Mouse (Mus musculus) stomach, embryonic 14.5 days (tissue): ENCODE results near the gene Atrnl1. TPM values are rescaled to one million over a fixed set of nuclear protein-coding genes. Genes with fewer than 3 reads are reported as not detected.
A peak's percentile ranks its signal among the peaks of the same experiment; 100 is the strongest.

Experiments
- ATAC-seq: fragments of 200-750 bp; cut with Nextera tagmentation; 2 replicates; pipeline ENCODE4 v1.8.0; 2017; ENCODE audit warnings: low read depth, moderate TSS enrichment; ENCODE audit not compliant: insufficient number of reproducible peaks, insufficient read depth, low FRiP score
- H3K27ac ChIP-seq: fragments of 300-500 bp; sonication (generic); 2 replicates; pipeline ENCODE4 v1.5.1; 2014; ENCODE audit warnings: mild to moderate bottlenecking, low read length, moderate library complexity, mixed read lengths
- H3K27me3 ChIP-seq: fragments of 300-500 bp; sonication (generic); 2 replicates; pipeline ENCODE4 v1.6.1; 2014; ENCODE audit warnings: low read length, control low read depth, mixed read lengths; ENCODE audit not compliant: control insufficient read depth, insufficient read depth
- H3K36me3 ChIP-seq: fragments of 300-500 bp; sonication (generic); 2 replicates; pipeline ENCODE4 v1.6.1; 2014; ENCODE audit warnings: mild to moderate bottlenecking, control low read depth, low read length, moderate library complexity, mixed read lengths; ENCODE audit not compliant: control insufficient read depth, insufficient read depth
- H3K4me1 ChIP-seq: fragments of 300-500 bp; sonication (generic); 2 replicates; pipeline ENCODE4 v1.6.1; 2014; ENCODE audit warnings: low read length, control low read depth, mixed read lengths; ENCODE audit not compliant: control insufficient read depth, insufficient read depth
- H3K4me2 ChIP-seq: fragments of 300-500 bp; sonication (generic); replicated peaks from 2 replicates; pipeline ENCODE4 v1.6.1; 2014; ENCODE audit warnings: low read depth, low read length, control low read depth
- H3K4me3 ChIP-seq: fragments of 300-500 bp; sonication (generic); 2 replicates; pipeline ENCODE4 v1.5.1; 2014; ENCODE audit warnings: low read depth, low read length, control low read depth
- H3K9ac ChIP-seq: fragments of 300-500 bp; sonication (generic); replicated peaks from 2 replicates; pipeline ENCODE4 v1.6.1; 2014; ENCODE audit warnings: low read depth, mild to moderate bottlenecking, control low read depth, low read length, moderate library complexity, mixed read lengths
- H3K9me3 ChIP-seq: fragments of 300-500 bp; sonication (generic); 2 replicates; pipeline ENCODE4 v1.6.1; 2016; ENCODE audit warnings: low read depth, low read length, control low read depth; ENCODE audit not compliant: control insufficient read depth
- WGBS: fragments of 180-500 bp; shearing (Covaris S2); extraction: QIAGEN DNeasy Blood & Tissue Kit; methylation state at CpG from one replicate; pipeline ENCODE4 v1.1.7; 2014; 5-methylcytosine and 5-hydroxymethylcytosine counted together
- polyA plus RNA-seq: library from polyadenylated mRNA; unstranded; fragments of >200 nt; fragmentation: Nextera tagmentation; extraction: Ambion mirVana; gene quantifications from 2 replicates; pipeline ENCODE4 v1.2.1, GENCODE M21; 2014

Atrnl1 gene
- polyA plus RNA-seq, 1 experiment from 2014 or later, result 8.2 TPM

DNA sequence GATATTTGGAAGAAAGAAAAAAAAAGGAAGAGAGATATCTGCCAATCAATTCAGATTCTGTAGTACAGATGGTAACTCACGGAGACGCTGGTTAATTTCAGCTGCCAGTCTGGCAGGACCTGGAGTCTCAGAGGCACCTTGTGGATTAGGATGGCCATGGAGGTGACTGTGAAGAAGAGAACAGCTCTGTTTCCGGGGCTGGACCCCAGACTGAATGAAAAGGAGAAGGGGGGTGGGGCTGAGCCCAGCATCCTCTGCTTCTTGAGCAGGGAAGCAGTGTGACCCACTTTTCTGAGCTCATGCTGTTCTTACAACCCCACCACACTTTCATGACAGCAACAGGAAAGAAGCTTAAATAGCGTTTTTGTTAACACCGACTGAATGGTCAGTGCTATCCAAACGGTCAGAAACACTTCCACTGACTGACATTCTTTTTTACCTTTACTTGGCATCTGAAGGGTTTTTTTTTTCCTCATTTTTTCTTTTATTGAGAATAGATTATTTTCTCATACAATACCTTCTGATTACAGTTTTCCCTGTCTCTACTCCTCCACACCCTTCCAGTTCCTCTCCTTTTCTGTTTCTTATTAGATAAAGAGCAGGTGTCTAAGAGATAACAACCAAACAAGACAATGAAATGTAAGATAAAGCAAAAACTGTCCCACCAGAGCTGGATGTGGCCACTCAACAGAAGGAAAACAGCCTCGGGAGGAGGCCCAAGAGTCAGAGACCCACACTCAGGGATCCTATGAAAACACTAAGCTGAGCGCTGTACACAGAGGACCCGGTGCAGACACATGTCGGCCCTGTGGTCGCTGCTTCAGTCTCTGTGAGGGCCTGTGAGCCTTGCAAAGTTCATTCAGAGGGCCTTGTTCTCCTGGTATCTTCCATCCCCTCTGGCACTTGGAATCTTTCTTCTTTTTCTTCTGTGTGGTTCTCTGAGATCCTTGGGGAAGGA, 317.0 kb downstream of the Atrnl1 start:
- no peaks in the 10 kb centered on the region for H3K36me3 ChIP-seq
- H3K4me1 ChIP-seq, result no peaks in the 10 kb centered on the region
- no peaks in the 10 kb centered on the region for H3K27me3 ChIP-seq
- H3K9me3 ChIP-seq, result no peaks in the 10 kb centered on the region
- H3K9ac ChIP-seq, result no peak overlapping the region
- H3K4me2 ChIP-seq, result no peak overlapping the region
- 67% methylated on average over 11 of the region's 11 CpGs for WGBS
- H3K4me3 ChIP-seq, result no peak overlapping the region
- ATAC-seq, result no peak
- no peak overlapping the region for H3K27ac ChIP-seq

DNA sequence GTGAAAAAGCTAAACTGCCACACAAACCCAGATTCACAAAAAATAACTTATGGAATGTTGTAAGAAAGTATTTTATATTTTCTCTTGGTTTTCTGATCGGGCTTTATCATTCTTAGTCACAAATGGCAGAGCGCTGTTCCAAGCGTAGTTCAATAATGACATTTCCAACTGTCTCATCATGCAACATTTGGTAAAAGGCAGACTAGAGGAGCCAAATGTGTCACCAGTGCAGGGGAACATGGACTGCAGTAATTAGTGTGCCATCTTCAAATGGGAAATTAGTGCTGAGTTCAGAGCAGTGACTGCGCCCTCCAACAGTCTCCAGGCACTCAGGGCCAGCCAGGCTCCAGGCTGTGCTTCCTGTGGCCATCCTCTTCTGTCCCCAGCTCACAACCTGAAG, 320.8 kb downstream of the Atrnl1 start:
- Histone ChIP-seq H3K4me2 (no peak overlapping the region), H3K4me3 (no peak overlapping the region), H3K27me3 (no peaks in the 10 kb centered on the region), H3K4me1 (no peaks in the 10 kb centered on the region), H3K36me3 (no peaks in the 10 kb centered on the region), H3K9me3 (no peaks in the 10 kb centered on the region), H3K27ac (no peak overlapping the region), H3K9ac (no peak overlapping the region)
- no peak for ATAC-seq
- 96% methylated on average over 4 of the region's 4 CpGs for WGBS

DNA sequence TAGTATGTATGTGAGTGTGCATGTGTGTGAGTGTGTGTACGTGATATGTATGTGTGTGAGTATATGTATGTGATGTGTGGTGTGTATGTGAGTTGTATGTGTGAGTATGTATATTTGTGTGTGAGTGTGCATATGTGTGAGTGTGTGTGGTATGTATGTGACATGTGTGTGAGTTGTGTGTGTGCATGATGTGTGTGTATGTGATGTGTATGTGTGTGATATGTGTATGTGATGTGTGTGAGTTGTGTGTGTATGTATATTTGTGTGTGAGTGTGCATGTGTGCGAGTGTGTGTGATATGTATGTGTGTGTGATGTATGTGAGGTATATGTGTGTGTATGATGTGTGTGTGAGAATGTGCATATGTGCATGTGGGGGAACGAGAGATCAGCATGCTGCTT, 326.0 kb downstream of the Atrnl1 start:
- H3K27me3 ChIP-seq, result no peaks in the 10 kb centered on the region
- no peaks in the 10 kb centered on the region for H3K4me1 ChIP-seq
- H3K36me3 ChIP-seq, result no peaks in the 10 kb centered on the region; the same call in 1 of the 2 replicates
- ATAC-seq, result no peak
- H3K4me2 ChIP-seq, result no peak overlapping the region
- H3K9ac ChIP-seq, result no peak overlapping the region
- no peak overlapping the region for H3K4me3 ChIP-seq
- H3K9me3 ChIP-seq, result no peaks in the 10 kb centered on the region
- 90% methylated on average over 3 of the region's 3 CpGs for WGBS
- H3K27ac ChIP-seq, result no peak overlapping the region

DNA sequence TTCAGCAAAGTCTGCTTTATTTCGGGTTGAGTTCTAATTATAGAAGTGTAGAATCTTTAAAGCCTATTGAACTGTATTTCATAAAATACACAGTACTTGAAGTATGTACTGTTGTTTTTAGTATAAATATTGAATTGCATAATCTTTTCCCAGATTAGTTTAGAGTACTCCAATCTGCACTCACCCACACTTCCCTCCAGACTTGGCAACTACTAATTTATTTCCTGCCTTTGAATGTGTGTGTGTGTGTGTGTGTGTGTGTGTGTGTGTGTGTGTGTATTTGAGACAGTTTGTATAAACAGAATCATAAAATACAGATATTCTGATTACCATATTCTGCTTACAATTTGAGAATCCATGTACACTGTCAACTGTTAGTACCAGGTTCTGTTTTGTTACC, 328.3 kb downstream of the Atrnl1 start:
- Histone ChIP-seq H3K4me3 (no peak overlapping the region), H3K9me3 (no peaks in the 10 kb centered on the region), H3K4me2 (no peak overlapping the region), H3K4me1 (no peaks in the 10 kb centered on the region), H3K27ac (no peak overlapping the region), H3K27me3 (no peaks in the 10 kb centered on the region), H3K9ac (no peak overlapping the region), H3K36me3 (no peaks in the 10 kb centered on the region; the same call in 1 of the 2 replicates)
- ATAC-seq, result no peak
- 63% methylated on average over 1 of the region's 1 CpGs for WGBS

DNA sequence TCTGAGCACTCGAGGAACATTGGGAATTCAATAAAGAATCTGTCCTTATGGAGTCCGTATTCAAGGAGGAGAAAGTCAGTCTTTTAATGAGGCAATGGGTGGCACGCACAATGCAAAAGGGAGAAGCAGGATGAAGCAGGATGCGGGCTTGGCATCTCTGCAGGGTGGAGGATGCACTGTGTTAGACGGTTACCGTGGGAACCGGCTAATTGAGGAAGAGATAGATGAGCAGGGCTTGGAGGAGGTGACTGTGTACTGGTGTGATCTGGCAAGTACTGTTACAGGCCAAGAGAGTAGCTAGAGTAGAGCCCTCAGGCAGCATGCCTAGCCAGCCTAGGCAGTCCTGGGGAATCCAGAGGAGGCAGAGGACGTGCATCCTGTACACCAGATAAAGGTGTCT, 330.7 kb downstream of the Atrnl1 start:
- Histone ChIP-seq H3K4me1 (no peaks in the 10 kb centered on the region), H3K27ac (no peak overlapping the region), H3K9me3 (no peaks in the 10 kb centered on the region), H3K27me3 (no peaks in the 10 kb centered on the region), H3K36me3 (no peaks in the 10 kb centered on the region; the same call in 1 of the 2 replicates), H3K4me2 (no peak overlapping the region), H3K4me3 (no peak overlapping the region), H3K9ac (no peak overlapping the region)
- no peak for ATAC-seq
- 73% methylated on average over 8 of the region's 8 CpGs for WGBS

DNA sequence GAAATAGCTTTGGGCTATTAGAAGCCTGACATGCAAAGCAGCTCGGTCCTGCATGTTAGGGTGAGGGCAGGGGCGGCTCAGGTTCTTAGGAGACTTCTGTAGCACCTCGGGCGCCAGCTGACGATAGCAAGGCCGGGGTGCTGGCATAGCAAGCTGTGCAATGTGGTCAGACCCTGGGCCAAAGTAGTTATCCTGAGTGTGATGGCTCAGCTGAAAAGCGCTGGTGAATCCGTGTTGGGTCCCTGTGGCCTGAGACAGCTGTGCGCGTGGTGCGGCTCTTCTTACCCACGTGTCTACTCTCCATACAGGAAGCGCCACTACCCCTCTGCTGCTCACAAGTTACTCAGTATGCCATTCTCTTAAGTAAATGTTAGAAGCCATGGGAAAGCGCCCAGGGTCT, 331.4 kb downstream of the Atrnl1 start:
- H3K4me1 ChIP-seq, result no peaks in the 10 kb centered on the region
- no peak overlapping the region for H3K4me2 ChIP-seq
- ATAC-seq, result no peak

DNA sequence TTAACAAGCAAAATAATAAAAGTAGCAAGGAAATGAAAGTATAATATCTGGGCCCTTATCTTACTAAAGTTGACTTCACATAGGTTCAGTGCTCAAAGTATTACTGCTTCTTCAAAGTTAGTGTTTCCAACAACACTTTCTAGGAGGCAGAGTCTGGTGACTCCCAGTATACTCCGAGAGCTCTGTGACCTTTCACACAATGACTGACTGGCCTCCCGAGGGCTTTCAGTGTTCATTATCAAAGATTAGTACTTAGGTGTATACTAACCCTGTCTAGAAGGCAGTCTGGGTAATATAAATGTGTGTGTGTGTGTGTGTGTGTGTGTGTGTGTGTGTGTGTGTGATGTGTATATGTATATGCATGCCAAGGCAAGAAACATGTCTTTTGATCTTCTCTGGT, 332.5 kb downstream of the Atrnl1 start:
- H3K4me3 ChIP-seq, result no peak overlapping the region
- H3K27me3 ChIP-seq, result no peaks in the 10 kb centered on the region
- H3K36me3 ChIP-seq, result no peaks in the 10 kb centered on the region
- H3K4me2 ChIP-seq, result no peak overlapping the region
- no peak overlapping the region for H3K27ac ChIP-seq
- 63% methylated on average over 2 of the region's 2 CpGs for WGBS
- H3K9me3 ChIP-seq, result no peaks in the 10 kb centered on the region
- no peaks in the 10 kb centered on the region for H3K4me1 ChIP-seq
- H3K9ac ChIP-seq, result no peak overlapping the region
- no peak for ATAC-seq

More for the DNA sequence above, 331.4 kb downstream of the Atrnl1 start:
- WGBS, result 88% methylated on average over 14 of the region's 14 CpGs
- Histone ChIP-seq H3K36me3 (no peaks in the 10 kb centered on the region), H3K27me3 (no peaks in the 10 kb centered on the region), H3K9ac (no peak overlapping the region), H3K4me3 (no peak overlapping the region), H3K27ac (no peak overlapping the region), H3K9me3 (no peaks in the 10 kb centered on the region)

DNA sequence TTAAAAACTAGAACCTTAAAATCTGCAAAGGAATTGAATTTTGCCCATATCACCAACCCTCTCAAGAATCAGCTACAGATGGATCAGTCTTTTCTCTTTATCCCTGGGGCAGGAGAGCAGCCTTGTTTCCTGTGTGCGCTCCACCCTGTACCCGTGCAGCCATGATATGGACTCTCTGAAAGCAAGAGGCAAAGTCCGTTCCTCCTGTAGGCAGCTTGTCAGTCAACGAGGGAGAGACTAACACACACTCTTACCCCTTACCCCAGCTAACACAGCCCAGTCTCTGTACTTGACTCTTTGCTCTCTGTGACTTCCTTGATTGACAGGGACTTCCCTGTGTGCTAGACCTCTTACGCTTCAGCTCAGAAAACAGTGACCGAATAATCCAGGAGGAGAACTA, 333.8 kb downstream of the Atrnl1 start:
- Histone ChIP-seq H3K27me3 (no peaks in the 10 kb centered on the region), H3K4me3 (no peak overlapping the region), H3K9me3 (no peaks in the 10 kb centered on the region), H3K4me1 (no peaks in the 10 kb centered on the region), H3K9ac (no peak overlapping the region), H3K4me2 (no peak overlapping the region), H3K36me3 (no peaks in the 10 kb centered on the region), H3K27ac (no peak overlapping the region)
- 0 out of 2 replicates have a peak, but pooled peaks have one; percentile 49 for ATAC-seq
- WGBS, result 86% methylated on average over 6 of the region's 6 CpGs
